Mouse (Mus musculus) E14TG2a.4 (cell line): ENCODE measurements around the gene Incenp.

Experiments used
- CTCF ChIP-seq: conservative IDR thresholded peaks from 2 replicates; pipeline ENCODE4 v1.5.1; 2014; ENCODE audit warnings: low read length
- NANOG ChIP-seq: IDR thresholded peaks from 2 replicates; pipeline ENCODE4 v1.6.1; 2014; ENCODE audit warnings: borderline replicate concordance, low read length, mixed read lengths
- POU5F1 ChIP-seq: IDR thresholded peaks from 2 replicates; pipeline ENCODE4 v1.6.1; 2014; ENCODE audit warnings: low read length, borderline replicate concordance

- no peak for TF ChIP-seq CTCF
- no peak for TF ChIP-seq POU5F1
- no peak for TF ChIP-seq NANOG
Observed at GRCm38 (mm10) chr19:9917727-9918126, 18.4 kb upstream of the Incenp start.
